Mouse (Mus musculus): ENCODE measurements at regions not wholly inside any gene's neighbourhood (a gene's known extent, or its start where the extent isn't known, plus 50 kb on each side); places are given as distances from the start of the nearest gene placed in this dataset.

DNA sequence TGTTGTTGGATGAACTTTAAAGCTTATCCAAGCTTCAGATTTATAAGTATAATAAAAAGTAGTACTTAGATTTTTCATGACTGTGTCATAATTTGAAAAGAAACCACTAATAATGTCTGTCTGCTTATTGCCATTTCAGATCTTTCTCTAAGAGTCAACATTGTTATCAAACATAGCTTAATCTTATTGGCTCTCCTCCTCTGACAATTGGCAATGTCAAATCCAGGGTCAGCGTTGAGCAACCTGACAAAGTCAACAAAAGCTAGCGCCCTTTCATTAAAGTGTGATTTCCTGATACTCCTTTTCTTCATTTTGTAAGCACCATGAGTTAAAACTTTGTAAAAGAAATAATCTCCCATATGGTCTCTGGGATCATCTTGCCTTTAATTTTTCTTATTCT lies 1018.7 kb downstream of the Efna5 start:
- TF ChIP-seq CTCF (IDR thresholded peaks at IDR 0.05; ENCODE audit: low read depth, low read length) (no peak), TAL1 (conservative IDR thresholded peaks at IDR 0.05; ENCODE audit: low read depth, low read length) (no peak), POLR2AphosphoS5 (IDR thresholded peaks at IDR 0.05; ENCODE audit: insufficient replicate concordance, low read depth, low read length) (no peak), GATA1 (IDR thresholded peaks at IDR 0.05; ENCODE audit: borderline replicate concordance, low read length) (no peak)
